Mouse (Mus musculus) CD8-positive naive resting alpha-beta T cell, adult 2 months (primary cell): ENCODE results near the gene Adamtsl3.

Source experiments
- DNase-seq, 2 experiments: peaks; one replicate each; pipeline ENCODE4 v3.0.0; 2022; ENCODE audit warnings: low read depth in 2 of 2, low spot score in 2 of 2

Gene Adamtsl3

GRCm38 (mm10) chr7:82625342-82625741 is 289.8 kb downstream of the Adamtsl3 start:
- no peak for DNase-seq

- DNase-seq: no peak
Measured at GRCm38 (mm10) chr7:82647183-82647582, 311.7 kb downstream of the Adamtsl3 start.

GRCm38 (mm10) chr7:82647909-82648308 is 312.4 kb downstream of the Adamtsl3 start:
- DNase-seq: no peak

GRCm38 (mm10) chr7:82648353-82649080 is 313.0 kb downstream of the Adamtsl3 start, which contains the start of the genes Saxo2 and Efl1:
TSS of gene Saxo2 (minus strand) at chr7:82648528.
TSS of gene Efl1 (plus strand) at chr7:82648614.
- peak; percentile 94 to 97 for DNase-seq

GRCm38 (mm10) chr7:82649081-82649445 is 313.6 kb downstream of the Adamtsl3 start:
- peak; percentile 1 to 5 for DNase-seq
